Mouse (Mus musculus): ENCODE results near the gene Gm4847.

Gene Gm4847

GRCm38 (mm10) chr1:166647593-166647992 is at the start of gene Gm4847:
Gene Gm4847 (minus strand): TSS chr1:166647693.
- no peak for DNase-seq

- DNase-seq: no peak
Observed at GRCm38 (mm10) chr1:166681745-166682144, 34.3 kb upstream of the Gm4847 start, which contains the start of gene Fmo9. Gene Fmo9 (minus strand): TSS chr1:166681845.

DNA sequence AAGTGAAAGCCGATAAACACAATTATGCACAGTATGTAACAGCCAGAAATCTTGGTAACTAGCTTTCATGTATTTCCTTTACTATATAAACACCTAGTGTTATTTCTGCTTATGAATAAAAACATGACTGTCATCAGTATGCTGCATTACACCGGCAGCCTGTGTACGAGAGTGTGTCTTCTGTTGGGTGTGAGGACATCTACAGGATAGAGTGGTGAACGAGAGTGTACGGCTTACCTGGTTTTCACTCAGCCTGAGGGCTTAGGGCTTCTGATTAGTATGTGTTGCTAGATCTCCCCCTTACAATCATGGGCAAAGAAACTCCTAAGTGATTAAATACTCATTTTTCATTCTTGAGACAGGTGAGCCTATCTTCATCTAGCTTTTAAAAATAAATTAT is 21.8 kb upstream of the Gm4847 start:
- no peak for DNase-seq

- no peak for DNase-seq
Observed at GRCm38 (mm10) chr1:166660800-166661199, 13.3 kb upstream of the Gm4847 start.
